Mouse (Mus musculus) heart, embryonic 14.5 days (tissue): ENCODE measurements around the gene Senp3. TPM values are rescaled to one million over a fixed set of nuclear protein-coding genes. Genes with fewer than 3 reads are reported as not detected.
A peak's percentile ranks its signal among the peaks of the same experiment; 100 is the strongest.
"Not testable (repeated sequence)": the region's sequence is repeated elsewhere in the genome, so short reads cannot be mapped to it uniquely, and the experiment has no call there.

Source experiments
- ATAC-seq: fragments of 200-750 bp; cut with Nextera tagmentation; 2 replicates; pipeline ENCODE4 v1.8.0; 2017; ENCODE audit warnings: low read depth, moderate TSS enrichment; ENCODE audit not compliant: insufficient number of reproducible peaks, insufficient read depth, low FRiP score
- H3K27ac ChIP-seq, 2 experiments: fragments of 200-500 bp in 1 of 2; fragments of 300-500 bp in 1 of 2; sonication (generic) in 1 of 2; replicated peaks in 1 of 2; 2 replicates each; pipeline ENCODE4 v1.5.1; 2012 to 2014; ENCODE audit warnings: low read depth in 2 of 2, low read length in 2 of 2, control low read depth in 1 of 2, mild to moderate bottlenecking in 1 of 2, mixed read lengths in 1 of 2; ENCODE audit not compliant: control insufficient read depth in 1 of 2, insufficient read depth in 1 of 2
- H3K27me3 ChIP-seq: fragments of 300-500 bp; sonication (generic); 2 replicates; pipeline ENCODE4 v1.6.1; 2014; ENCODE audit warnings: mild to moderate bottlenecking, low read length, control low read depth; ENCODE audit not compliant: control insufficient read depth, insufficient read depth
- H3K36me3 ChIP-seq: fragments of 300-500 bp; sonication (generic); 2 replicates; pipeline ENCODE4 v1.6.1; 2014; ENCODE audit warnings: mild to moderate bottlenecking, control low read depth, low read length, mixed read lengths; ENCODE audit not compliant: control insufficient read depth, insufficient read depth
- H3K4me1 ChIP-seq, 2 experiments: fragments of 200-500 bp in 1 of 2; fragments of 300-500 bp in 1 of 2; sonication (generic) in 1 of 2; 2 replicates each; pipeline ENCODE4 v1.6.1; 2012 to 2014; ENCODE audit warnings: low read length in 2 of 2, control low read depth in 1 of 2, mixed read lengths in 1 of 2; ENCODE audit not compliant: control insufficient read depth in 2 of 2, insufficient read depth in 2 of 2
- H3K4me2 ChIP-seq: fragments of 300-500 bp; sonication (generic); 2 replicates; pipeline ENCODE4 v1.6.1; 2014; ENCODE audit warnings: mild to moderate bottlenecking, low read length
- H3K4me3 ChIP-seq, 2 experiments: fragments of 200-500 bp in 1 of 2; fragments of 300-500 bp in 1 of 2; sonication (generic) in 1 of 2; 2 replicates each; pipeline ENCODE4 v1.5.1; 2012 to 2014; ENCODE audit warnings: low read length in 2 of 2, mild to moderate bottlenecking in 2 of 2, control low read depth in 1 of 2, low read depth in 1 of 2, moderate library complexity in 1 of 2; ENCODE audit not compliant: control insufficient read depth in 1 of 2, insufficient read depth in 1 of 2
- H3K9ac ChIP-seq: fragments of 300-500 bp; sonication (generic); 2 replicates; pipeline ENCODE4 v1.6.1; 2014; ENCODE audit warnings: mild to moderate bottlenecking, low read length
- H3K9me3 ChIP-seq: fragments of 300-500 bp; sonication (generic); 2 replicates; pipeline ENCODE4 v1.6.1; 2016; ENCODE audit warnings: low read length, control low read depth; ENCODE audit not compliant: control insufficient read depth
- WGBS: fragments of 180-500 bp; shearing (Covaris S2); extraction: QIAGEN DNeasy Blood & Tissue Kit; methylation state at CpG from one replicate; pipeline ENCODE4 v1.1.7; 2014; 5-methylcytosine and 5-hydroxymethylcytosine counted together
- polyA plus RNA-seq: library from polyadenylated mRNA; unstranded; fragments of >200 nt; fragmentation: Nextera tagmentation; extraction: Ambion mirVana; gene quantifications from 2 replicates; pipeline ENCODE4 v1.2.1, GENCODE M21; 2014

Senp3 gene
- polyA plus RNA-seq, 1 experiment from 2014 or later, result 59.4 TPM

DNA sequence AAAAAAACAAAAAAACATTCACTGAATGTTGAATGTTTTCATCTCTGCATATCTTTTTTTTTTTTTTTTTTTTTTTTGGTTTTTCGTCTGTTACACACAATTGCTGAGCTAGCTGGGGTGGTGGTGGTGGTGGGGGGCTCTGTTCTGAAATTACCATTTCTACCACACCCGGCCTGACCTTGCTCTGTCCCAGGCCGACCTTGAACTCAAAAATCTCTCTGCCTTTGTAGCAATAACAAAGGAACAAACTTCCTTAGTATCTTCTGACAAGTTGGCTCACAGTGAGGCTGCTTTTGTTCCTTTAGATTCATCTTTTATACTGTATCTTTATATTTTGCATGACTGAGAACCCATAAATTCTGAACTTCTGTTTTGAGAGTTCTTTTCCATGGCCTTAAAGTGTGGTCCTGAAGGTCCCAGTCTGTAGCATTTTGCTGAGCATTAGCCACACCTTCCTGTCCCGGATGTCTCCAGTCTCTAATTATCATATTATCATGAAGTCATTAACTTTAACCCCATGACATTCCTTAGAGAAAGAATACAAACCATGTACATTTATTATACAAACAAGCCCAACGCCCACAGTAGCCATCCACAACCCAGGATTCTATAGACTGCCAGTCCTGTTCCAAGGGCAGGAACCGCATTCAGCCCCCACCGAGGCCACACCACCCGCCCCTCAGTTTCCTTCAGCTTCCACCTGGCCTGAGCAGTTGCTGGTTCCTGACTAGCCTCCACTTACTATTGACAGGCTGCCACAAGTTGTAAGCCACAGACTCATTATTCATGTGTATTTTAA lies 22.1 kb upstream of the Senp3 start:
- Histone ChIP-seq H3K9me3 (no peaks in the 10 kb centered on the region), H3K27me3 (no peaks in the 10 kb centered on the region), H3K27ac (no peak overlapping the region), H3K4me3 (no peak overlapping the region), H3K4me1 (peaks cover 5 to 12% of the 10 kb centered on the region in 2 experiments), H3K9ac (no peak overlapping the region), H3K4me2 (no peak overlapping the region), H3K36me3 (no peaks in the 10 kb centered on the region)
- 63% methylated on average over 8 of the region's 8 CpGs for WGBS
- no peak for ATAC-seq

DNA sequence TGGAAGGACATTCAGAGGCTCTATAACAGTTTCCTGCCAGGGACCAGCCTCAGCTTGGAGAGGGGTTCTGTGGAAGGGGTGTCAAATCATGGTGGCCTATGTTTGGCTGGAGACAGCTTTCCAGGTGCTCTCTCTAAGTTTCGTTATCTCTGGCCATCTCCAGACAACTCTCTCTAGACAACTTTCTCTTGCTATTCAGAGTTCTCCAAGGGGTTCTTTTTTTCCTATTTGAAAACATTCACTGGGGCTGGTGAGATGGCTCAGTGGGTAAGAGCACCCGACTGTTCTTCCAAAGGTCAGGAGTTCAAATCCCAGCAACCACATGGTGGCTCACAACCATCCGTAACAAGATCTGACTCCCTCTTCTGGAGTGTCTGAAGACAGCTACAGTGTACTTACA lies 21.5 kb upstream of the Senp3 start:
- H3K4me2 ChIP-seq, H3K27me3 ChIP-seq, H3K9ac ChIP-seq, H3K4me3 ChIP-seq, H3K9me3 ChIP-seq, H3K36me3 ChIP-seq, ATAC-seq, H3K27ac ChIP-seq: not testable (repeated sequence)
- WGBS, result 90% methylated on average over 2 of the region's 3 CpGs
- peaks cover 5 to 12% of the 10 kb centered on the region in 2 experiments; a peak in 3 of 4 replicates for H3K4me1 ChIP-seq

DNA sequence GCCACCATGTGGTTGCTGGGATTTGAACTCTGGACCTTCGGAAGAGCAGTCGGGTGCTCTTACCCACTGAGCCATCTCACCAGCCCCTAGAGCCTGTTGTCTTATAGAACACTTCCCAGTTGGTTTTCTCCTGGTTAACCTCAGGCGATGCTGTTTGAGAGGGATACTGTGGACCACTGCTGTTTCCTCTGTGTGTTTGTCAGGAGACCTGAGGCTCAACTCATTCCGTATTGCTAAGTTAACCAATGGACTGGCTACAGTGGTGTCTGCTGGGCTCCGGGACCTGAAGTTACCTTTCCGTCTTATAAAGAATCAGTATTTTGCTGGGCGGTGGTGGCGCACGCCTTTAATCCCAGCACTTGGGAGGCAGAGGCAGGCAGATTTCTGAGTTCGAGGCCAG lies 21.0 kb upstream of the Senp3 start:
- H3K9me3 ChIP-seq, H3K27ac ChIP-seq, H3K4me2 ChIP-seq, H3K27me3 ChIP-seq, H3K9ac ChIP-seq, H3K4me3 ChIP-seq, H3K36me3 ChIP-seq, ATAC-seq: not testable (repeated sequence)
- H3K4me1 ChIP-seq, result peaks cover 5 to 12% of the 10 kb centered on the region in 2 experiments; a peak in 3 of 4 replicates
- 90% methylated on average over 10 of the region's 10 CpGs for WGBS

DNA sequence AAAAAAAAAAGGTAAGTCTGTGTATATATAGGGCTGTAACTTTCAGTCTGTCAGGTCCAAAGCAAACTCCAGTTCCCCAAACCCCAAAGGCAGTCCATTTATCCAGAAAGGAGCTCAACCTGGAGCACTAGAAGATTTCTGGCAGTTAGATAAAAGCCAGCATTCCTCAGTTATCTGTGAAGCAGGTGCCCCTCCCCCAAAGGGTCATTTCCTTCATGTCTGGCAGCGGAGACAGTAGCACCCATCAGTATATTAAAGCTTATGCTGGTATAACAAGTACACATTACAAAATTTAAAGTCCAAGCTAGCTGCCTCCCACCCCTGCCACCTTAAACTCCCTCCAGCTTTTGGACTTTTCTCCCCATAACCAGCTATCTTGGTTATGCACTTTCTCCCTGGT lies 17.7 kb upstream of the Senp3 start:
- no peak overlapping the region for H3K27ac ChIP-seq
- no peak for ATAC-seq
- H3K27me3 ChIP-seq, result no peaks in the 10 kb centered on the region
- no peak overlapping the region for H3K4me2 ChIP-seq
- no peaks in the 10 kb centered on the region for H3K36me3 ChIP-seq
- H3K4me1 ChIP-seq, result peaks cover 12 to 23% of the 10 kb centered on the region in 2 experiments
- WGBS, result 9% methylated on average over 1 of the region's 1 CpGs
- no peak overlapping the region for H3K9ac ChIP-seq
- H3K4me3 ChIP-seq, result no peak overlapping the region
- no peaks in the 10 kb centered on the region for H3K9me3 ChIP-seq

DNA sequence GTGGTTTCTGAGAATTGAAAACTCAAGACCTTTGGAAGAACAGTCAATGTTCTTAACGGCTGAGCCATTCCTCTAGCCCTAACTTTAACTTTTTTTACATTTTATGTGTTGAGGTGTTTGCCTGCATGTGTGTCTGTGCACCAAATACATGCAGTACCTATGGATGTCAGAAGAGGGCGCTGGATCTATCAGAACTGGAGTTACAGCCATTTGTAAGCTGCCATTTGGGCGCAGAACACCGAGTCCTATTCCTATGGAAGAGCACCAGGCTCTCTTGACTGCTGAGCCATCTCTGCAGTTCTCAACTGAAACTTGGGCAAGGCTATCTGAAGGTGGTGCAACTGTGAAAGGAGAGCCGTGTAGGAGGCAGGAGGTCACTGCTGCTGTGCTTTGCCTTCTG lies 16.7 kb upstream of the Senp3 start:
- WGBS, result 68% methylated on average over 5 of the region's 5 CpGs
- Histone ChIP-seq H3K9ac (no peak overlapping the region), H3K27ac (no peak overlapping the region), H3K9me3 (no peaks in the 10 kb centered on the region), H3K36me3 (no peaks in the 10 kb centered on the region), H3K4me3 (no peak overlapping the region), H3K4me1 (peaks cover 12 to 24% of the 10 kb centered on the region in 2 experiments), H3K4me2 (no peak overlapping the region), H3K27me3 (no peaks in the 10 kb centered on the region)
- ATAC-seq, result no peak

DNA sequence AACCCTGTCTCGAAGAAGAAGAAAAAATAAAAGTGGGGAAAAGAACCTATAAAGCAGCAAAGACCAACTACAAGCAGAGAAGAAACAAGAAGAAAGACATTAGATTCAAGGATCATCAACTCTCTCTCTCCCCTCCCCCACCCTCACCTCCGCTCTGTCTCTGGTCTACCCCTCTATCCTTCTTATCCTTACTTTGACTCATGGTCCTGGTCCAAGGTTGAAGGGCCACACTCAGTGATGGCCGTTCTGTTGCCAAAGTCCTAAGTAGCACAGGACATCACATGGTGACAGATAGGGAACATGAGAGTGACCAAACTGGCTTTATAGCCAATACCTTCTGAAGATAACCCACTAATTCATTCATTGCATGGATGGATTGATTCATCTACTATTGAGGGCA lies 15.5 kb upstream of the Senp3 start:
- no peak for ATAC-seq

DNA sequence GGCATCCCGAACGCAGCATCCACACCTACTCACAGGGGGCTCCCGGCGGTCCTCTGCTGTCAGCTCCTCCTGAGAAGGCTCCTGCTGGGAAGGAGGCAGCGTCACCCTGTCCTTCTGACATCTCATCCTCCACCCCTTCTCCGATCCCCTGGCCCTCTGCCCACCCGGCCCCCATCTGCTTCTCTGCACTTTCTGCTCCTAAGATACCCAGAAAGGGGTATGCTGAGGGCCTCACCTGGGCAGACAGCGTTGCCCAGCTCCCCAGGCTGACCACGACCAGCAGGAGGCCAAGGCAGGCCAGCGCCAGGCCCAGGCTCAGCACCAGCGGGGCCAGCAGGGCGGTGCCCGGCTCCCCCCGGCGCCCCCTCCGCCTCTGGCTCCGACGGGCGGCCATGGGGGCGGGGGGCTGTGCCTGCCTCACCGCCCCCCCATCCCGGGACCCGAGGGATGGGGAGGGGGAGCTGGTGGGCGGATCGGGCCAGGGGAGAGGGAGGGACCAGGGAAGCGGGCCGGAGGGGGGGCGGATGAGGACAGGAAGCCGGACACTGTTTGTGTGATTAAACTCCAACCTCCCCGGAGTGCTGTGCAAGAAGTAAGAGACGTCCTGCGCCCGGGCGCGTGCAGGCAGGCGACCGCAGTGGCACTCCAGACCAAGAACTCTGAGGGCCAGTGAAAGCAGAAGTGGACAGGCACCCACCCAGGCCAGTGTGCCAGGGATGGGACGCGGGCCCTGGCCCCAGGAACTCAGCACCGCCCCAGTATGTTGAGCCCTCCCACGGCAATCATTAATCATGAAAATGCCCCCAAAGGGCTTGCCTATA lies 13.7 kb upstream of the Senp3 start, which contains the start of the genes Tnfsf12 and Tnfsfm13:
Gene Tnfsf12 (minus strand): TSS at position 489 of the 821 bp plus-strand sequence.
Gene Tnfsfm13 (minus strand): TSS at position 738 of the 821 bp plus-strand sequence.
- WGBS, result 2% methylated on average over 26 of the region's 41 CpGs
- peak within 1 kb of the TSS; percentile 93 for H3K4me2 ChIP-seq
- no peaks in the 10 kb centered on the region for H3K9me3 ChIP-seq
- peaks cover 14 to 27% of the 10 kb centered on the region in 2 experiments for H3K4me1 ChIP-seq
- peak; percentile 73 for ATAC-seq
- peak within 1 kb of the TSS; percentile 64 to 77 for H3K27ac ChIP-seq
- H3K4me3 ChIP-seq, result peak within 1 kb of the TSS; percentile 57 to 60
- H3K27me3 ChIP-seq, result no peaks in the 10 kb centered on the region
- H3K9ac ChIP-seq, result peak within 1 kb of the TSS; percentile 85
- no peaks in the 10 kb centered on the region for H3K36me3 ChIP-seq

More for the DNA sequence above, 15.5 kb upstream of the Senp3 start:
- WGBS, result 80% methylated on average over 3 of the region's 3 CpGs
- peaks cover 14 to 27% of the 10 kb centered on the region in 2 experiments for H3K4me1 ChIP-seq
- H3K27ac ChIP-seq, result no peak overlapping the region
- no peak overlapping the region for H3K4me3 ChIP-seq
- H3K9ac ChIP-seq, result no peak overlapping the region
- no peaks in the 10 kb centered on the region for H3K9me3 ChIP-seq
- H3K36me3 ChIP-seq, result no peaks in the 10 kb centered on the region
- H3K27me3 ChIP-seq, result no peaks in the 10 kb centered on the region
- H3K4me2 ChIP-seq, result no peak overlapping the region
